8 mouse cellular contexts compared by ENCODE assay signal in genomic region chr4:98395690-98396437, GRCm38 (mm10). TPM values are rescaled to one million over a fixed set of nuclear protein-coding genes. Genes with fewer than 3 reads are reported as not detected.
DNase-seq lines count a peak whose midpoint lies in the region; ATAC-seq and TF ChIP-seq lines count a peak whose summit lies in the region.

TSS of gene Patj (plus strand) at chr4:98395785.

- no peaks in the 10 kb centered on the region for H3K36me3 ChIP-seq in forebrain, embryonic 12.5 days (replicated peaks)
- no peaks in the 10 kb centered on the region for H3K36me3 ChIP-seq in heart, embryonic 15.5 days
- no peaks in the 10 kb centered on the region for H3K36me3 ChIP-seq in liver, embryonic 11.5 days (ENCODE audit: control insufficient read depth, insufficient read depth, low read length)
- no peaks in the 10 kb centered on the region for H3K36me3 ChIP-seq in stomach, embryonic 14.5 days (ENCODE audit: control insufficient read depth, insufficient read depth, low read length)

- peak; percentile 56 for DNase-seq in 3T3-L1 (ENCODE audit: low read depth, low spot score)
- DNase-seq in kidney, postnatal 14 days, result peak; percentile 85
- DNase-seq in liver, embryonic 11.5 days (ENCODE audit: low spot score), result peak; percentile 60
- peak; percentile 45 to 47 for DNase-seq in natural killer cell, adult 2 months (ENCODE audit: low spot score in 2 of 2)

- ATAC-seq in forebrain, embryonic 12.5 days (ENCODE audit: low FRiP score), result peak; percentile 87
- peak; percentile 83 for ATAC-seq in heart, embryonic 15.5 days (replicated peaks; ENCODE audit: insufficient number of reproducible peaks, insufficient read depth, low FRiP score, low read depth)
- peak; percentile 63; the same call in 1 of the 2 replicates for ATAC-seq in liver, embryonic 11.5 days (replicated peaks; ENCODE audit: low FRiP score)
- peak; percentile 90 for ATAC-seq in stomach, embryonic 14.5 days (ENCODE audit: insufficient number of reproducible peaks, insufficient read depth, low FRiP score, low read depth)

- no peaks in the 10 kb centered on the region for H3K9me3 ChIP-seq in forebrain, embryonic 12.5 days
- no peaks in the 10 kb centered on the region for H3K9me3 ChIP-seq in heart, embryonic 15.5 days (replicated peaks)
- no peaks in the 10 kb centered on the region for H3K9me3 ChIP-seq in liver, embryonic 11.5 days (ENCODE audit: control insufficient read depth, low read length)
- no peaks in the 10 kb centered on the region for H3K9me3 ChIP-seq in stomach, embryonic 14.5 days (ENCODE audit: control insufficient read depth, low read depth, low read length)

- no peak for TF ChIP-seq CTCF in bone marrow macrophage, adult 2 months (IDR thresholded peaks at IDR 0.05; ENCODE audit: low read depth, low read length)

- no peak within 1 kb of the TSS for H3K27ac ChIP-seq in bone marrow macrophage, adult 2 months (ENCODE audit: insufficient read depth, low read depth, low read length)
- peak within 1 kb of the TSS; percentile 69 for H3K27ac ChIP-seq in forebrain, embryonic 12.5 days
- peak within 1 kb of the TSS; percentile 79 for H3K27ac ChIP-seq in heart, embryonic 15.5 days
- H3K27ac ChIP-seq in liver, embryonic 11.5 days (ENCODE audit: low read depth, low read length), result no peak within 1 kb of the TSS
- H3K27ac ChIP-seq in stomach, embryonic 14.5 days (ENCODE audit: low read length), result peak within 1 kb of the TSS; percentile 85

- H3K4me1 ChIP-seq in bone marrow macrophage, adult 2 months (ENCODE audit: control insufficient read depth, insufficient read depth, low read length), result 0 out of 2 replicates have a peak, but pooled peaks cover 5% of the 10 kb centered on the region
- no peaks in the 10 kb centered on the region for H3K4me1 ChIP-seq in forebrain, embryonic 12.5 days
- H3K4me1 ChIP-seq in heart, embryonic 15.5 days (replicated peaks), result peaks cover 6% of the 10 kb centered on the region
- H3K4me1 ChIP-seq in liver, embryonic 11.5 days (replicated peaks; ENCODE audit: control insufficient read depth, insufficient read depth, low read length), result no peaks in the 10 kb centered on the region
- H3K4me1 ChIP-seq in stomach, embryonic 14.5 days (ENCODE audit: control insufficient read depth, insufficient read depth, low read length), result peaks cover 3% of the 10 kb centered on the region; the same call in 1 of the 2 replicates

- peak within 1 kb of the TSS; percentile 83 for H3K4me3 ChIP-seq in bone marrow macrophage, adult 2 months (ENCODE audit: insufficient read depth, low read length)
- H3K4me3 ChIP-seq in forebrain, embryonic 12.5 days (replicated peaks), result peak within 1 kb of the TSS; percentile 74
- peak within 1 kb of the TSS; percentile 69 for H3K4me3 ChIP-seq in heart, embryonic 15.5 days
- H3K4me3 ChIP-seq in liver, embryonic 11.5 days (ENCODE audit: low read depth, low read length), result peak within 1 kb of the TSS; percentile 76
- peak within 1 kb of the TSS; percentile 94 for H3K4me3 ChIP-seq in stomach, embryonic 14.5 days (ENCODE audit: low read depth, low read length)

- H3K9ac ChIP-seq in forebrain, embryonic 12.5 days, result peak within 1 kb of the TSS; percentile 93
- peak within 1 kb of the TSS; percentile 82 for H3K9ac ChIP-seq in heart, embryonic 15.5 days
- peak within 1 kb of the TSS; percentile 74 for H3K9ac ChIP-seq in liver, embryonic 11.5 days (ENCODE audit: low read depth, low read length)
- peak within 1 kb of the TSS; percentile 99 for H3K9ac ChIP-seq in stomach, embryonic 14.5 days (replicated peaks; ENCODE audit: low read depth, low read length)

- TF ChIP-seq POLR2A in bone marrow macrophage, adult 2 months (IDR thresholded peaks at IDR 0.05; ENCODE audit: borderline replicate concordance, low read depth, low read length), result no peak

- peak within 1 kb of the TSS; percentile 81 for H3K4me2 ChIP-seq in forebrain, embryonic 12.5 days
- peak within 1 kb of the TSS; percentile 79 for H3K4me2 ChIP-seq in heart, embryonic 15.5 days
- H3K4me2 ChIP-seq in liver, embryonic 11.5 days, result peak within 1 kb of the TSS; percentile 97
- H3K4me2 ChIP-seq in stomach, embryonic 14.5 days (replicated peaks; ENCODE audit: low read depth, low read length), result peak within 1 kb of the TSS; percentile 77

- 1% methylated on average over 64 of the region's 73 CpGs for WGBS in forebrain, embryonic 12.5 days
- 2% methylated on average over 73 of the region's 73 CpGs for WGBS in heart, embryonic 15.5 days
- WGBS in liver, embryonic 11.5 days, result 2% methylated on average over 62 of the region's 73 CpGs
- WGBS in stomach, embryonic 14.5 days, result under 1% methylated on average over 73 of the region's 73 CpGs

- H3K27me3 ChIP-seq in forebrain, embryonic 12.5 days, result no peaks in the 10 kb centered on the region; the same call in 1 of the 2 replicates
- H3K27me3 ChIP-seq in heart, embryonic 15.5 days, result no peaks in the 10 kb centered on the region
- no peaks in the 10 kb centered on the region for H3K27me3 ChIP-seq in liver, embryonic 11.5 days (replicated peaks; ENCODE audit: control insufficient read depth, insufficient read depth, low read length)
- no peaks in the 10 kb centered on the region for H3K27me3 ChIP-seq in stomach, embryonic 14.5 days (ENCODE audit: control insufficient read depth, insufficient read depth, low read length)

RNA-seq across cellular contexts. Expression of gene Patj, which starts in this region (rescaled TPM):
- 0.38 and 1.2 TPM in 2 replicates for polyA plus RNA-seq in bone marrow macrophage, adult 2 months (2012; ENCODE audit: insufficient read depth, insufficient read length, missing spikeins)
- polyA plus RNA-seq in forebrain, embryonic 12.5 days (2016; fragmentation: Nextera tagmentation; extraction: Ambion mirVana), result 10.7 and 12.9 TPM in 2 replicates
- 5.9 and 10.4 TPM in 2 replicates for polyA plus RNA-seq in heart, embryonic 15.5 days (2015; fragmentation: Nextera tagmentation; extraction: Ambion mirVana)
- polyA plus RNA-seq in liver, embryonic 11.5 days (2014; fragmentation: Nextera tagmentation; extraction: Ambion mirVana), result 4.9 and 5.7 TPM in 2 replicates
- 28.0 and 31.7 TPM in 2 replicates for polyA plus RNA-seq in stomach, embryonic 14.5 days (2014; fragmentation: Nextera tagmentation; extraction: Ambion mirVana)

Comparison
In these comparisons a context has a peak if more than half of its experiments do, and no peak if none do; other contexts are left out.
1. H3K27ac ChIP-seq: peak in forebrain, embryonic 12.5 days (single experiment), heart, embryonic 15.5 days (single experiment) and stomach, embryonic 14.5 days (single experiment); none in bone marrow macrophage, adult 2 months (single experiment) and liver, embryonic 11.5 days (single experiment).
2. Peak in every context shown above with its lines, with median percentiles within 50 percentile points of each other: DNase-seq, H3K4me3 ChIP-seq, ATAC-seq, H3K4me2 ChIP-seq and H3K9ac ChIP-seq.